Mouse (Mus musculus): ENCODE data around the gene Gm20431.
A peak's percentile ranks its signal among the peaks of the same experiment; 100 is the strongest.
"Not testable (repeated sequence)": the region's sequence is repeated elsewhere in the genome, so short reads cannot be mapped to it uniquely, and the experiment has no call there.

DNA sequence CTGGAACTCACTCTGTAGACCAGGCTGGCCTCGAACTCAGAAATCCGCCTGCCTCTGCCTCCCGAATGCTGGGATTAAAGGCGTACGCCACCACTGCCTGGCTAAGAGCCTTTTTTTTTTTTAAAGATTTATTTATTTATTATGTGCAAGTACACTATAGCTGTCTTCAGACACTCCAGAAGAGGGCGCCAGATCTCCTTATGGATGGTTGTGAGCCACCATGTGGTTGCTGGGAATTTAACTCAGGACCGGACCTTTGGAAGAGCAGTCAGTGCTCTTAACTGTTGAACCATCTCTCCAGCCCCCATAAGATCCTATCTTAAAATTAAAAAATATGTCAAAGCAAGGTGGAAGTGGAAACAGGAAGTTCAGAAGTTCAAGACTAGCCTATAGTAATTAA is 48.0 kb downstream of the Gm20431 start:
- TF ChIP-seq EP300 (IDR thresholded peaks at IDR 0.05), result not testable (repeated sequence)
- peak; percentile 47 for TF ChIP-seq CTCF (IDR thresholded peaks at IDR 0.05)
